Mouse (Mus musculus) thymus, postnatal 14 days (tissue): ENCODE results near the gene Slc2a8.
A peak's percentile ranks its signal among the peaks of the same experiment; 100 is the strongest.

Experiments
- DNase-seq: peaks from one replicate; pipeline ENCODE4 v3.0.0; 2021

The Slc2a8 gene

GRCm38 (mm10) chr2:32928235-32928946 lies 53.5 kb downstream of the Slc2a8 start:
- peak; percentile 78 for DNase-seq

- DNase-seq: no peak
Measured at GRCm38 (mm10) chr2:32927624-32928234, 54.2 kb downstream of the Slc2a8 start.

- peak; percentile 70 for DNase-seq
Measured at GRCm38 (mm10) chr2:32926330-32927075, 55.4 kb downstream of the Slc2a8 start.

- DNase-seq: no peak
Measured at GRCm38 (mm10) chr2:32924306-32924844, 57.5 kb downstream of the Slc2a8 start.

- no peak for DNase-seq
Measured at GRCm38 (mm10) chr2:32923551-32924250, 58.2 kb downstream of the Slc2a8 start.
